Mouse (Mus musculus) megakaryocyte, embryonic 14.5 days (primary cell): ENCODE data around the gene Itgb1bp1.

Experiments
- FLI1 ChIP-seq: IDR thresholded peaks from 2 replicates; pipeline ENCODE4 v1.6.1; 2012; ENCODE audit warnings: low read length, inconsistent platforms, mixed read lengths
- GATA1 ChIP-seq: IDR thresholded peaks from 3 replicates; pipeline ENCODE4 v1.6.1; 2012; ENCODE audit warnings: mixed read lengths, low read length, inconsistent platforms, borderline replicate concordance

- TF ChIP-seq GATA1 (no peak), FLI1 (no peak)
Measured at GRCm38 (mm10) chr12:21261521-21261920, 24.6 kb downstream of the Itgb1bp1 start.
